Mouse (Mus musculus) stomach, embryonic 14.5 days (tissue): ENCODE results near the gene Gm9945. TPM values are rescaled to one million over a fixed set of nuclear protein-coding genes. Genes with fewer than 3 reads are reported as not detected.

Experiments
- ATAC-seq: fragments of 200-750 bp; cut with Nextera tagmentation; 2 replicates; pipeline ENCODE4 v1.8.0; 2017; ENCODE audit warnings: low read depth, moderate TSS enrichment; ENCODE audit not compliant: insufficient number of reproducible peaks, insufficient read depth, low FRiP score
- H3K27ac ChIP-seq: fragments of 300-500 bp; sonication (generic); 2 replicates; pipeline ENCODE4 v1.5.1; 2014; ENCODE audit warnings: mild to moderate bottlenecking, low read length, moderate library complexity, mixed read lengths
- H3K27me3 ChIP-seq: fragments of 300-500 bp; sonication (generic); 2 replicates; pipeline ENCODE4 v1.6.1; 2014; ENCODE audit warnings: low read length, control low read depth, mixed read lengths; ENCODE audit not compliant: control insufficient read depth, insufficient read depth
- H3K36me3 ChIP-seq: fragments of 300-500 bp; sonication (generic); 2 replicates; pipeline ENCODE4 v1.6.1; 2014; ENCODE audit warnings: mild to moderate bottlenecking, control low read depth, low read length, moderate library complexity, mixed read lengths; ENCODE audit not compliant: control insufficient read depth, insufficient read depth
- H3K4me1 ChIP-seq: fragments of 300-500 bp; sonication (generic); 2 replicates; pipeline ENCODE4 v1.6.1; 2014; ENCODE audit warnings: low read length, control low read depth, mixed read lengths; ENCODE audit not compliant: control insufficient read depth, insufficient read depth
- H3K4me2 ChIP-seq: fragments of 300-500 bp; sonication (generic); replicated peaks from 2 replicates; pipeline ENCODE4 v1.6.1; 2014; ENCODE audit warnings: low read depth, low read length, control low read depth
- H3K4me3 ChIP-seq: fragments of 300-500 bp; sonication (generic); 2 replicates; pipeline ENCODE4 v1.5.1; 2014; ENCODE audit warnings: low read depth, low read length, control low read depth
- H3K9ac ChIP-seq: fragments of 300-500 bp; sonication (generic); replicated peaks from 2 replicates; pipeline ENCODE4 v1.6.1; 2014; ENCODE audit warnings: low read depth, mild to moderate bottlenecking, control low read depth, low read length, moderate library complexity, mixed read lengths
- H3K9me3 ChIP-seq: fragments of 300-500 bp; sonication (generic); 2 replicates; pipeline ENCODE4 v1.6.1; 2016; ENCODE audit warnings: low read depth, low read length, control low read depth; ENCODE audit not compliant: control insufficient read depth
- WGBS: fragments of 180-500 bp; shearing (Covaris S2); extraction: QIAGEN DNeasy Blood & Tissue Kit; methylation state at CpG from one replicate; pipeline ENCODE4 v1.1.7; 2014; 5-methylcytosine and 5-hydroxymethylcytosine counted together
- polyA plus RNA-seq: library from polyadenylated mRNA; unstranded; fragments of >200 nt; fragmentation: Nextera tagmentation; extraction: Ambion mirVana; gene quantifications from 2 replicates; pipeline ENCODE4 v1.2.1, GENCODE M21; 2014

The Gm9945 gene
- not detected in 2 replicates for polyA plus RNA-seq

GRCm38 (mm10) chr11:53479783-53480301 lies at the start of gene Gm9945, which contains the start of gene Sowaha:
Gene Gm9945, plus strand, starts transcription at chr11:53480166.
Gene Sowaha, minus strand, starts transcription at chr11:53480274.
- 4% methylated on average over 40 of the region's 40 CpGs for WGBS
- 0 out of 2 replicates have a peak, but pooled peaks cover 6% of the 10 kb centered on the region for H3K4me1 ChIP-seq
- no peak within 1 kb of the TSS for H3K9ac ChIP-seq
- H3K4me3 ChIP-seq: peak within 1 kb of the TSS; percentile 29
- no peaks in the 10 kb centered on the region for H3K36me3 ChIP-seq
- peak within 1 kb of the TSS; percentile 69 for H3K4me2 ChIP-seq
- H3K27me3 ChIP-seq: peaks cover 49% of the 10 kb centered on the region
- H3K27ac ChIP-seq: no peak within 1 kb of the TSS
- 0 out of 2 replicates have a peak, but pooled peaks cover 3% of the 10 kb centered on the region for H3K9me3 ChIP-seq
- ATAC-seq: peak; percentile 56; the same call in 1 of the 2 replicates

GRCm38 (mm10) chr11:53430300-53430669 lies 49.7 kb upstream of the Gm9945 start:
- Histone ChIP-seq H3K9ac (peak overlapping the region; percentile 79), H3K4me2 (peak overlapping the region; percentile 74), H3K27ac (peak overlapping the region; percentile 62; the same call in 1 of the 2 replicates), H3K4me3 (peak overlapping the region; percentile 89), H3K36me3 (peaks cover 5% of the 10 kb centered on the region; the same call in 1 of the 2 replicates), H3K27me3 (no peaks in the 10 kb centered on the region), H3K9me3 (no peaks in the 10 kb centered on the region), H3K4me1 (peaks cover 10% of the 10 kb centered on the region)
- no peak; the same call in 1 of the 2 replicates for ATAC-seq
- WGBS: under 1% methylated on average over 34 of the region's 34 CpGs

GRCm38 (mm10) chr11:53430670-53431346 lies 49.2 kb upstream of the Gm9945 start, which contains the start of the genes Uqcrq and Gdf9:
Gene Uqcrq, minus strand, starts transcription at chr11:53430831.
Gene Gdf9, plus strand, starts transcription at chr11:53431023.
- Histone ChIP-seq H3K4me1 (peaks cover 10% of the 10 kb centered on the region), H3K36me3 (peaks cover 5% of the 10 kb centered on the region; the same call in 1 of the 2 replicates), H3K9me3 (no peaks in the 10 kb centered on the region), H3K27me3 (no peaks in the 10 kb centered on the region), H3K4me3 (peak within 1 kb of the TSS; percentile 89), H3K27ac (peak within 1 kb of the TSS; percentile 62; the same call in 1 of the 2 replicates), H3K4me2 (peak within 1 kb of the TSS; percentile 74), H3K9ac (peak within 1 kb of the TSS; percentile 79)
- under 1% methylated on average over 44 of the region's 44 CpGs for WGBS
- peak; percentile 95 for ATAC-seq

- H3K9me3 ChIP-seq: no peaks in the 10 kb centered on the region
- H3K36me3 ChIP-seq: peaks cover 5% of the 10 kb centered on the region; the same call in 1 of the 2 replicates
- H3K9ac ChIP-seq: no peak overlapping the region; the same call in 1 of the 2 replicates
- peak overlapping the region; percentile 48; the same call in 1 of the 2 replicates for H3K27ac ChIP-seq
- peak overlapping the region; percentile 89 for H3K4me3 ChIP-seq
- no peaks in the 10 kb centered on the region for H3K27me3 ChIP-seq
- H3K4me2 ChIP-seq: peak overlapping the region; percentile 50
- peak; percentile 39 for ATAC-seq
- 13% methylated on average over 9 of the region's 9 CpGs for WGBS
- H3K4me1 ChIP-seq: peaks cover 10% of the 10 kb centered on the region
Observed at GRCm38 (mm10) chr11:53431347-53432056, 48.5 kb upstream of the Gm9945 start.

- Histone ChIP-seq H3K27me3 (no peaks in the 10 kb centered on the region), H3K9me3 (no peaks in the 10 kb centered on the region), H3K27ac (no peak overlapping the region), H3K4me1 (peaks cover 10% of the 10 kb centered on the region), H3K9ac (no peak overlapping the region), H3K4me2 (no peak overlapping the region), H3K36me3 (peaks cover 5% of the 10 kb centered on the region; the same call in 1 of the 2 replicates), H3K4me3 (no peak overlapping the region)
- no peak for ATAC-seq
- whole genome bisulfite sequencing: 60% methylated on average over 6 of the region's 6 CpGs
Observed at GRCm38 (mm10) chr11:53433057-53433456, 46.9 kb upstream of the Gm9945 start.

- no peak overlapping the region for H3K4me2 ChIP-seq
- no peak overlapping the region for H3K4me3 ChIP-seq
- H3K4me1 ChIP-seq: 0 out of 2 replicates have a peak, but pooled peaks cover 5% of the 10 kb centered on the region
- 86% methylated on average over 8 of the region's 8 CpGs for WGBS
- ATAC-seq: no peak
- no peaks in the 10 kb centered on the region for H3K27me3 ChIP-seq
- H3K9ac ChIP-seq: no peak overlapping the region
- no peaks in the 10 kb centered on the region for H3K36me3 ChIP-seq
- no peak overlapping the region for H3K27ac ChIP-seq
- H3K9me3 ChIP-seq: no peaks in the 10 kb centered on the region
Observed at GRCm38 (mm10) chr11:53435504-53435903, 44.5 kb upstream of the Gm9945 start.

- H3K4me2 ChIP-seq: no peak overlapping the region
- no peak for ATAC-seq
- H3K27ac ChIP-seq: no peak overlapping the region
- no peak overlapping the region for H3K4me3 ChIP-seq
- no peaks in the 10 kb centered on the region for H3K9me3 ChIP-seq
- no peak overlapping the region for H3K9ac ChIP-seq
- 86% methylated on average over 6 of the region's 6 CpGs for whole genome bisulfite sequencing
- no peaks in the 10 kb centered on the region for H3K27me3 ChIP-seq
- H3K36me3 ChIP-seq: no peaks in the 10 kb centered on the region
- 0 out of 2 replicates have a peak, but pooled peaks cover 4% of the 10 kb centered on the region for H3K4me1 ChIP-seq
Observed at GRCm38 (mm10) chr11:53436338-53436737, 43.6 kb upstream of the Gm9945 start.

GRCm38 (mm10) chr11:53441921-53442320 lies 38.0 kb upstream of the Gm9945 start:
- WGBS: 28% methylated on average over 12 of the region's 12 CpGs
- Histone ChIP-seq H3K9ac (no peak overlapping the region), H3K27ac (no peak overlapping the region), H3K9me3 (no peaks in the 10 kb centered on the region), H3K4me3 (no peak overlapping the region), H3K27me3 (no peaks in the 10 kb centered on the region), H3K4me2 (no peak overlapping the region), H3K36me3 (no peaks in the 10 kb centered on the region), H3K4me1 (no peaks in the 10 kb centered on the region)
- ATAC-seq: no peak
